Mouse (Mus musculus): ENCODE data around the gene Lsamp. TPM values are rescaled to one million over a fixed set of nuclear protein-coding genes. Genes with fewer than 3 reads are reported as not detected.

The Lsamp gene
- polyA plus RNA-seq (2012; fragmentation: generic; extraction: Trizol), result not detected

- TF ChIP-seq E2F4 (IDR thresholded peaks at IDR 0.05; ENCODE audit: insufficient read depth), result no peak
- TF ChIP-seq POLR2A (IDR thresholded peaks at IDR 0.05; ENCODE audit: insufficient read length, low read depth), result no peak
- TF ChIP-seq USF1 (IDR thresholded peaks at IDR 0.05; ENCODE audit: low read depth), result no peak
- no peaks in the 10 kb centered on the region for H3K27me3 ChIP-seq (ENCODE audit: control insufficient read depth, insufficient read depth, insufficient read length)
- no peak within 1 kb of the TSS for H3ac ChIP-seq (ENCODE audit: control insufficient read depth, insufficient read length)
- no peak within 1 kb of the TSS for H3K4me3 ChIP-seq
- H3K4me2 ChIP-seq (ENCODE audit: low read depth), result no peak within 1 kb of the TSS
- H3K36me3 ChIP-seq (ENCODE audit: control insufficient read depth, insufficient read depth), result no peaks in the 10 kb centered on the region
- H3K79me2 ChIP-seq (ENCODE audit: control insufficient read depth, insufficient read depth), result no peaks in the 10 kb centered on the region
These were observed at the start of gene Lsamp for GRCm38 (mm10) chr16:39984205-39984634. Gene Lsamp, plus strand, starts transcription at chr16:39984361.

GRCm38 (mm10) chr16:39957686-39958085, 26.5 kb upstream of the Lsamp start:
- no peak overlapping the region for H3ac ChIP-seq (ENCODE audit: control insufficient read depth, insufficient read length)
- no peaks in the 10 kb centered on the region for H3K27me3 ChIP-seq (ENCODE audit: control insufficient read depth, insufficient read depth, insufficient read length)
- H3K4me2 ChIP-seq (ENCODE audit: low read depth), result no peak overlapping the region
- no peaks in the 10 kb centered on the region for H3K79me2 ChIP-seq (ENCODE audit: control insufficient read depth, insufficient read depth)
- H3K4me3 ChIP-seq, result no peak overlapping the region
- TF ChIP-seq MYOG (IDR thresholded peaks at IDR 0.05; ENCODE audit: control insufficient read depth in 1 of 3, insufficient read depth in 1 of 3, insufficient read length in 2 of 3, low read depth in 2 of 3) (no peak), SRF (IDR thresholded peaks at IDR 0.05; ENCODE audit: control insufficient read depth, insufficient read length, low read depth) (no peak), USF1 (IDR thresholded peaks at IDR 0.05; ENCODE audit: low read depth) (no peak), MAX (IDR thresholded peaks at IDR 0.05; ENCODE audit: low read depth) (no peak), REST (IDR thresholded peaks at IDR 0.05; ENCODE audit: insufficient read depth, insufficient read length) (no peak), CEBPB (IDR thresholded peaks at IDR 0.05; ENCODE audit: insufficient read depth, poor library complexity, severe bottlenecking) (no peak), TCF12 (IDR thresholded peaks at IDR 0.05; ENCODE audit: insufficient read depth, poor library complexity, severe bottlenecking) (no peak), POLR2A (IDR thresholded peaks at IDR 0.05; ENCODE audit: insufficient read length, low read depth) (no peak), E2F4 (IDR thresholded peaks at IDR 0.05; ENCODE audit: insufficient read depth) (no peak), TCF3 (IDR thresholded peaks at IDR 0.05; ENCODE audit: insufficient read length, low read depth) (no peak)
- no peaks in the 10 kb centered on the region for H3K36me3 ChIP-seq (ENCODE audit: control insufficient read depth, insufficient read depth)

- no peaks in the 10 kb centered on the region for H3K36me3 ChIP-seq (ENCODE audit: control insufficient read depth, insufficient read depth)
- H3K79me2 ChIP-seq (ENCODE audit: control insufficient read depth, insufficient read depth), result no peaks in the 10 kb centered on the region
- TF ChIP-seq SRF (IDR thresholded peaks at IDR 0.05; ENCODE audit: control insufficient read depth, insufficient read length, low read depth) (no peak), POLR2AphosphoS2 (IDR thresholded peaks at IDR 0.05; ENCODE audit: insufficient read length, low read depth) (no peak), POLR2A (IDR thresholded peaks at IDR 0.05; ENCODE audit: insufficient read length, low read depth) (no peak), USF1 (IDR thresholded peaks at IDR 0.05; ENCODE audit: low read depth) (no peak), MYOG (IDR thresholded peaks at IDR 0.05; ENCODE audit: control insufficient read depth in 1 of 3, insufficient read depth in 1 of 3, insufficient read length in 2 of 3, low read depth in 2 of 3) (no peak), REST (IDR thresholded peaks at IDR 0.05; ENCODE audit: insufficient read depth, insufficient read length) (no peak), MYOD1 (IDR thresholded peaks at IDR 0.05; ENCODE audit: control insufficient read depth in 1 of 3, insufficient read length in 2 of 3, low read depth in 2 of 3) (no peak), E2F4 (IDR thresholded peaks at IDR 0.05; ENCODE audit: insufficient read depth) (no peak), MAX (IDR thresholded peaks at IDR 0.05; ENCODE audit: low read depth) (no peak), TCF3 (IDR thresholded peaks at IDR 0.05; ENCODE audit: insufficient read length, low read depth) (no peak), CEBPB (IDR thresholded peaks at IDR 0.05; ENCODE audit: insufficient read depth, poor library complexity, severe bottlenecking) (no peak), TCF12 (IDR thresholded peaks at IDR 0.05; ENCODE audit: insufficient read depth, poor library complexity, severe bottlenecking) (no peak)
- H3ac ChIP-seq (ENCODE audit: control insufficient read depth, insufficient read length), result no peak overlapping the region
- no peak overlapping the region for H3K4me3 ChIP-seq
- H3K4me2 ChIP-seq (ENCODE audit: low read depth), result no peak overlapping the region
- no peaks in the 10 kb centered on the region for H3K27me3 ChIP-seq (ENCODE audit: control insufficient read depth, insufficient read depth, insufficient read length)
These were observed 11.4 kb upstream of the Lsamp start for GRCm38 (mm10) chr16:39972712-39973111.

- Histone ChIP-seq H3ac (ENCODE audit: control insufficient read depth, insufficient read length) (no peak overlapping the region), H3K4me2 (ENCODE audit: low read depth) (no peak overlapping the region), H3K4me3 (no peak overlapping the region), H3K27me3 (ENCODE audit: control insufficient read depth, insufficient read depth, insufficient read length) (no peaks in the 10 kb centered on the region), H3K36me3 (ENCODE audit: control insufficient read depth, insufficient read depth) (no peaks in the 10 kb centered on the region), H3K79me2 (ENCODE audit: control insufficient read depth, insufficient read depth) (no peaks in the 10 kb centered on the region)
- TF ChIP-seq POLR2AphosphoS2 (IDR thresholded peaks at IDR 0.05; ENCODE audit: insufficient read length, low read depth) (no peak), TCF12 (IDR thresholded peaks at IDR 0.05; ENCODE audit: insufficient read depth, poor library complexity, severe bottlenecking) (no peak), TCF3 (IDR thresholded peaks at IDR 0.05; ENCODE audit: insufficient read length, low read depth) (no peak), E2F4 (IDR thresholded peaks at IDR 0.05; ENCODE audit: insufficient read depth) (no peak), MAX (IDR thresholded peaks at IDR 0.05; ENCODE audit: low read depth) (no peak), MYOG (IDR thresholded peaks at IDR 0.05; ENCODE audit: control insufficient read depth in 1 of 3, insufficient read depth in 1 of 3, insufficient read length in 2 of 3, low read depth in 2 of 3) (no peak), POLR2A (IDR thresholded peaks at IDR 0.05; ENCODE audit: insufficient read length, low read depth) (no peak), REST (IDR thresholded peaks at IDR 0.05; ENCODE audit: insufficient read depth, insufficient read length) (no peak), USF1 (IDR thresholded peaks at IDR 0.05; ENCODE audit: low read depth) (no peak), MYOD1 (IDR thresholded peaks at IDR 0.05; ENCODE audit: control insufficient read depth in 1 of 3, insufficient read length in 2 of 3, low read depth in 2 of 3) (no peak), SRF (IDR thresholded peaks at IDR 0.05; ENCODE audit: control insufficient read depth, insufficient read length, low read depth) (no peak), CEBPB (IDR thresholded peaks at IDR 0.05; ENCODE audit: insufficient read depth, poor library complexity, severe bottlenecking) (no peak)
These were observed 602 bp downstream of the Lsamp start for GRCm38 (mm10) chr16:39984635-39985291.

GRCm38 (mm10) chr16:39988466-39988865, 4.3 kb downstream of the Lsamp start:
- H3ac ChIP-seq (ENCODE audit: control insufficient read depth, insufficient read length), result no peak overlapping the region
- no peak for TF ChIP-seq MYOD1 (IDR thresholded peaks at IDR 0.05; ENCODE audit: control insufficient read depth in 1 of 3, insufficient read length in 2 of 3, low read depth in 2 of 3)
- TF ChIP-seq TCF12 (IDR thresholded peaks at IDR 0.05; ENCODE audit: insufficient read depth, poor library complexity, severe bottlenecking), result no peak
- TF ChIP-seq TCF3 (IDR thresholded peaks at IDR 0.05; ENCODE audit: insufficient read length, low read depth), result no peak
- no peak for TF ChIP-seq USF1 (IDR thresholded peaks at IDR 0.05; ENCODE audit: low read depth)
- no peak for TF ChIP-seq REST (IDR thresholded peaks at IDR 0.05; ENCODE audit: insufficient read depth, insufficient read length)
- TF ChIP-seq CEBPB (IDR thresholded peaks at IDR 0.05; ENCODE audit: insufficient read depth, poor library complexity, severe bottlenecking), result no peak
- no peak for TF ChIP-seq E2F4 (IDR thresholded peaks at IDR 0.05; ENCODE audit: insufficient read depth)
- H3K79me2 ChIP-seq (ENCODE audit: control insufficient read depth, insufficient read depth), result no peaks in the 10 kb centered on the region
- H3K4me2 ChIP-seq (ENCODE audit: low read depth), result no peak overlapping the region
- H3K36me3 ChIP-seq (ENCODE audit: control insufficient read depth, insufficient read depth), result no peaks in the 10 kb centered on the region
- H3K27me3 ChIP-seq (ENCODE audit: control insufficient read depth, insufficient read depth, insufficient read length), result no peaks in the 10 kb centered on the region
- H3K4me3 ChIP-seq, result no peak overlapping the region
